Mouse (Mus musculus): ENCODE data around the gene Ell3. TPM values are rescaled to one million over a fixed set of nuclear protein-coding genes. Genes with fewer than 3 reads are reported as not detected.

Ell3 gene
- polyA plus RNA-seq (2014; fragmentation: Illumina TruSeq; extraction: RNeasy Lipid Tissue Mini Kit (QIAGEN cat#74804); ENCODE audit: insufficient read depth, low read depth, low replicate concordance), result 1.2 TPM

DNA sequence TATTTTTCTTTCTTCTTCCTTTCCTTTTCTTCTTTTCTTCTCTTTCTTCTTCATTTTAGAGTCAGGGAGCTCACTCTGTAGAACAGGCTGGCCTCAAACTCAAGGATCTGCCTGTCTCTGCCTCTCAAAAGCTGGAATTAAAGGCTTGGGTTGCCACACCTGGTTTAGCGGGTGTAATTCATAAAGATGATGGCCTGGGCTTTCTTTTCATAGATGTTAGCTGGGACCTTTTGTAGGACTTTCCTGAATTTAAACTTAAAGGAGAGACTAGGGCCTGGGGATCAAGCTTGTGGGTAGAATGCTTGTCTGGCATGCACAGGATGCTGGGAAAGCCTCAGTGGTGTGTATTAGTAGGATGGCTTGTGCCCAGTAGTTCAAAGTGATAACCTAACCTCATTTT is at the start of gene Ell3:
Gene Ell3 (minus strand): TSS at position 101 of the 400 bp plus-strand sequence.

GRCm38 (mm10) chr2:121473301-121474179 is 29.5 kb upstream of the Ell3 start, which contains the start of gene Mfap1b:
Mfap1b (minus strand) TSS chr2:121474067.

DNA sequence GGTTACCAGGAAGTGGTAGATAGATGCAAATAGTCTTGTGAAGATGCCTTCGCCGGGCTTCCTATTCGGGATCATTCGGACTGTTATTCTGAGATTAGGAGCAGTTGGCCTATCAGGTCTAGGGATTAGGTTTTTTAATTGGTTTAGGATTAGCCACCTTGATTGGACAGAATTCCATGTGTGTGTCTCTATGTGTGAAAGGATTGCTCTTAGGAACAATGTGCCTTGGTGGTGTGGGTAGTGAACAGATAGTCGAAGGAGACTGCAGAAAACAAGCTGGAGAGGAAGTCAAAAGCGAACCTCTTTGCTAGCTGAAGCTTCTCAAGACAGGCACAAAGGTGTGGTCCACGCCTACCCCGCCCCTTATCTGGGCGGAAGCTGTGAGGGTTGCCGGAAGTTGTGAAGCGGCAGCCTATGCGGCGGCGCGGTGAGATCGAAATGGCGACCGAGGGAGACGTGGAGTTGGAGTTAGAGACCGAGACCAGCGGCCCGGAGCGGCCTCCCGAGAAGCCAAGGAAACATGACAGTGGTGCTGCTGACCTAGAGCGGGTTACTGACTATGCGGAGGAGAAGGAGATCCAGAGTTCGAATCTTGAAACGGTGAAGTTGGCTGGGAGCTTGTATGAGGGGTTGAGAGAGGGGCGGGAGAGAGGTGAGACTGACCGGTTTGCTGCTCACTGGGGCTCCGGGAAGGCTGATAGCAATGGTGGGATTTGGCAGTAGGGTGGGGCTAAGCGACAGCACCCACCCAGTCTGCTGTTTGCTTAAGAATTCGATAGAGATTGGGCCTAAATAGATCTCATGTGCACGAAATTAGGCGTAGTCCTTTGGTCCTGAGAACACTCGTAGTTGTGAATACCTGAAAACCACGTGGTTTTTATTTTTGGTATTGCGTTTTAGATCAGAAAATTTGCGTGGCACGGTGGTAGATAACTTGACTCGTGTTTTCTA is 12.9 kb upstream of the Ell3 start, which contains the start of gene Serinc4:
Gene Serinc4 (minus strand): TSS at position 90 of the 951 bp plus-strand sequence.

GRCm38 (mm10) chr2:121452990-121453389 is 8.9 kb upstream of the Ell3 start, which contains the start of gene Hypk:
Hypk (plus strand) TSS chr2:121453290.

DNA sequence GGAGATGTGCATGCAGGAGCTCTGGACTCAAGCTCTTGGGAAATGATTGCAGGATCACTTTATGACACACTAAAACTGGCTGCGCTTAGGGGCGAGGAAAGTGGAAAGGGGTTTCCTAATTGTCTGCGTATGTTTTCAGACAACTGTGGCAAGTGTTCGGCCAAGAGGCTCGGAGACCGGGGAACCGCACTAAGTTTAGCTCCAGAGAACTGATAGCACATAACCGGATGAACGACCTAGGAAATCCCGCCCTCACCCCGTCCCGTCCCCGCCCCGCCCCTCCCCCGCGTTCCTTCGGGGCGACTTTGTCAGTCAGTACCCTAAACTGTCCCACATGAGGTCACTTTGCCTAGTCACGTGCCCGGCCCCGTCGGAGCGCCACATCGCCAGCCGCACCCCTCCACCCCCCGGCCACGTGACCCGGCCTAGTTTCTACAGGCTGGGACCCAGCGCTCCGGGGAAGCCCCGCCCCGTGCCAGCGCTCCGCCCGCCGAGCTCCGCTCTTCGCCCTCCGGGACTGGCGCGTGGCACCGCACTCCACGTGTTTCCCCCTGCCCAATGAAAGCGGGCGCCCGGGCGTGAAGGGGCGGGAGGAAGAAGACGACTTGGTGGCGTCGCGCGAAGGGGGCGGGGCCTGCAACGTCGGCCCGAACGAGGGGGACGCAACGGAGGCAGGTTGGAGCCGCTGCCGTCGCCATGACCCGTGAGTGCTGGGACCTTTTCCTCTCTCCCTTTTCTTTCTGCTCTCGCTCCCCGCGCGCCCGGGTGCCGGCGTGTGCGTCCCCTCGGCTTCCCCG is 4.9 kb upstream of the Ell3 start, which contains the start of gene Serf2:
Gene Serf2 (plus strand): TSS at position 457 of the 797 bp plus-strand sequence.

GRCm38 (mm10) chr2:121413387-121414042 is 30.6 kb downstream of the Ell3 start, which contains the start of the genes Pdia3 and Catsper2:
Pdia3 (plus strand) TSS chr2:121413775.
Catsper2 (minus strand) TSS chr2:121413792.

Other genes starting within 250 kb of the Ell3 start
- 7.3 TPM for gene Trp53bp1, start 172.9 kb downstream of the Ell3 start, polyA plus RNA-seq (2014; fragmentation: Illumina TruSeq; extraction: RNeasy Lipid Tissue Mini Kit (QIAGEN cat#74804); ENCODE audit: insufficient read depth, low read depth, low replicate concordance)
- gene Map1a, start 154.7 kb downstream of the Ell3 start, polyA plus RNA-seq (2014; fragmentation: Illumina TruSeq; extraction: RNeasy Lipid Tissue Mini Kit (QIAGEN cat#74804); ENCODE audit: insufficient read depth, low read depth, low replicate concordance), result 1.7 TPM
- gene Ppip5k1, start 88.9 kb downstream of the Ell3 start, polyA plus RNA-seq (2014; fragmentation: Illumina TruSeq; extraction: RNeasy Lipid Tissue Mini Kit (QIAGEN cat#74804); ENCODE audit: insufficient read depth, low read depth, low replicate concordance), result 10.8 TPM
- 15.9 TPM for gene Ckmt1, start 86.6 kb downstream of the Ell3 start, polyA plus RNA-seq (2014; fragmentation: Illumina TruSeq; extraction: RNeasy Lipid Tissue Mini Kit (QIAGEN cat#74804); ENCODE audit: insufficient read depth, low read depth, low replicate concordance)
- gene Strc, start 57.1 kb downstream of the Ell3 start, polyA plus RNA-seq (2014; fragmentation: Illumina TruSeq; extraction: RNeasy Lipid Tissue Mini Kit (QIAGEN cat#74804); ENCODE audit: insufficient read depth, low read depth, low replicate concordance), result 0.22 TPM
- 250 TPM for gene Pdia3, start 30.5 kb downstream of the Ell3 start, polyA plus RNA-seq (2014; fragmentation: Illumina TruSeq; extraction: RNeasy Lipid Tissue Mini Kit (QIAGEN cat#74804); ENCODE audit: insufficient read depth, low read depth, low replicate concordance)
- 1.3 TPM for gene Catsper2, start 30.5 kb downstream of the Ell3 start, polyA plus RNA-seq (2014; fragmentation: Illumina TruSeq; extraction: RNeasy Lipid Tissue Mini Kit (QIAGEN cat#74804); ENCODE audit: insufficient read depth, low read depth, low replicate concordance)
- 691 TPM for gene Serf2, start 4.9 kb upstream of the Ell3 start, polyA plus RNA-seq (2014; fragmentation: Illumina TruSeq; extraction: RNeasy Lipid Tissue Mini Kit (QIAGEN cat#74804); ENCODE audit: insufficient read depth, low read depth, low replicate concordance)
- 12.5 TPM for gene Hypk, start 9.0 kb upstream of the Ell3 start, polyA plus RNA-seq (2014; fragmentation: Illumina TruSeq; extraction: RNeasy Lipid Tissue Mini Kit (QIAGEN cat#74804); ENCODE audit: insufficient read depth, low read depth, low replicate concordance)
- 0.11 TPM for gene Serinc4, start 12.5 kb upstream of the Ell3 start, polyA plus RNA-seq (2014; fragmentation: Illumina TruSeq; extraction: RNeasy Lipid Tissue Mini Kit (QIAGEN cat#74804); ENCODE audit: insufficient read depth, low read depth, low replicate concordance)
- gene Mfap1b, start 29.8 kb upstream of the Ell3 start, polyA plus RNA-seq (2014; fragmentation: Illumina TruSeq; extraction: RNeasy Lipid Tissue Mini Kit (QIAGEN cat#74804); ENCODE audit: insufficient read depth, low read depth, low replicate concordance), result 28.4 TPM
- gene Mfap1a, start 62.4 kb upstream of the Ell3 start, polyA plus RNA-seq (2014; fragmentation: Illumina TruSeq; extraction: RNeasy Lipid Tissue Mini Kit (QIAGEN cat#74804); ENCODE audit: insufficient read depth, low read depth, low replicate concordance), result 16.0 TPM
- 2.1 TPM for gene Wdr76, start 62.4 kb upstream of the Ell3 start, polyA plus RNA-seq (2014; fragmentation: Illumina TruSeq; extraction: RNeasy Lipid Tissue Mini Kit (QIAGEN cat#74804); ENCODE audit: insufficient read depth, low read depth, low replicate concordance)

Measured in lung, adult 10 weeks (tissue).